Mouse (Mus musculus): ENCODE data around the gene Rnft2.

DNA sequence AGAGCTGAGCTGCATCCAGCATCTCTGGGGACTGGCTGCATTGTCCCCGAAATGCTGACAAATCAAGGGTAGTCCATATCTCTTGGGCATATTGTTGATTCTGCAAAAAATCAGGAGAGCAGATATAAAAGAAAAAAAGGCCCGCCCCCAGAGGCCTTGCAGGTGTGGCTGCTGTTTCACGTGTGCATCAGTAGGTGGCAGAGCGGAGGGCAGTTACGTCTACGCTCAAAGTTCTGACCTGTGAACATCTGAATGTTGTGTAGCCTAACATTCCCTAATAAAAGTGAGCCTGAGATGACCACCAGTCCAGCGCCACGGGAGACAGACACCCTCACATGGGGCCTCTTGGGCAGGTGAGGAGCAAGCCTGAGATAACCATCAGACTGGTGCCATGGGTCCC is 21.4 kb upstream of the Rnft2 start:
- TF ChIP-seq CTCF (IDR thresholded peaks at IDR 0.05; ENCODE audit: low read depth, low read length) (no peak), GATA2 (IDR thresholded peaks at IDR 0.05; ENCODE audit: borderline replicate concordance, low read depth, low read length) (no peak)
